Mouse (Mus musculus) hindbrain, embryonic 11.5 days (tissue): Measurements from ENCODE around the gene Trim50. TPM values are rescaled to one million over a fixed set of nuclear protein-coding genes. Genes with fewer than 3 reads are reported as not detected.
"Not testable (repeated sequence)": the region's sequence is repeated elsewhere in the genome, so short reads cannot be mapped to it uniquely, and the experiment has no call there.

Experiments
- ATAC-seq: fragments of 200-750 bp; cut with Nextera tagmentation; 2 replicates; pipeline ENCODE4 v1.8.0; 2017; ENCODE audit warnings: mild to moderate bottlenecking, moderate TSS enrichment, moderate library complexity; ENCODE audit not compliant: low FRiP score
- DNase-seq: peaks from one replicate; pipeline ENCODE4 v3.0.0-alpha.2; 2015; ENCODE audit warnings: low spot score
- H3K27ac ChIP-seq: fragments of 300-500 bp; sonication (generic); 2 replicates; pipeline ENCODE4 v1.5.1; 2014; ENCODE audit warnings: mild to moderate bottlenecking, low read depth, low read length
- H3K27me3 ChIP-seq: fragments of 300-500 bp; sonication (generic); 2 replicates; pipeline ENCODE4 v1.6.1; 2014; ENCODE audit warnings: mild to moderate bottlenecking, low read length, moderate library complexity, mixed read lengths; ENCODE audit not compliant: control insufficient read depth, insufficient read depth
- H3K36me3 ChIP-seq: fragments of 300-500 bp; sonication (generic); 2 replicates; pipeline ENCODE4 v1.6.1; 2014; ENCODE audit warnings: mild to moderate bottlenecking, low read length, moderate library complexity, mixed read lengths; ENCODE audit not compliant: control insufficient read depth, insufficient read depth
- H3K4me1 ChIP-seq: fragments of 300-500 bp; sonication (generic); replicated peaks from 2 replicates; pipeline ENCODE4 v1.6.1; 2014; ENCODE audit warnings: low read length, mixed read lengths; ENCODE audit not compliant: control insufficient read depth, insufficient read depth
- H3K4me2 ChIP-seq: fragments of 300-500 bp; sonication (generic); replicated peaks from 2 replicates; pipeline ENCODE4 v1.6.1; 2014; ENCODE audit warnings: mild to moderate bottlenecking, low read depth, low read length
- H3K4me3 ChIP-seq: fragments of 300-500 bp; sonication (generic); 2 replicates; pipeline ENCODE4 v1.5.1; 2014; ENCODE audit warnings: low read depth, low read length
- H3K9ac ChIP-seq: fragments of 300-500 bp; sonication (generic); 2 replicates; pipeline ENCODE4 v1.6.1; 2014; ENCODE audit warnings: low read depth, low read length
- H3K9me3 ChIP-seq: fragments of 300-500 bp; sonication (generic); 2 replicates; pipeline ENCODE4 v1.6.1; 2016; ENCODE audit warnings: low read length; ENCODE audit not compliant: control insufficient read depth
- WGBS: fragments of 180-500 bp; shearing (Covaris S2); extraction: QIAGEN DNeasy Blood & Tissue Kit; methylation state at CpG from one replicate; pipeline ENCODE4 v1.1.7; 2014; 5-methylcytosine and 5-hydroxymethylcytosine counted together
- polyA plus RNA-seq: library from polyadenylated mRNA; unstranded; fragments of >200 nt; fragmentation: Nextera tagmentation; extraction: Ambion mirVana; gene quantifications from 2 replicates; pipeline ENCODE4 v1.2.1, GENCODE M21; 2014

Trim50 gene
- polyA plus RNA-seq, 1 experiment from 2014 or later = not detected

DNA sequence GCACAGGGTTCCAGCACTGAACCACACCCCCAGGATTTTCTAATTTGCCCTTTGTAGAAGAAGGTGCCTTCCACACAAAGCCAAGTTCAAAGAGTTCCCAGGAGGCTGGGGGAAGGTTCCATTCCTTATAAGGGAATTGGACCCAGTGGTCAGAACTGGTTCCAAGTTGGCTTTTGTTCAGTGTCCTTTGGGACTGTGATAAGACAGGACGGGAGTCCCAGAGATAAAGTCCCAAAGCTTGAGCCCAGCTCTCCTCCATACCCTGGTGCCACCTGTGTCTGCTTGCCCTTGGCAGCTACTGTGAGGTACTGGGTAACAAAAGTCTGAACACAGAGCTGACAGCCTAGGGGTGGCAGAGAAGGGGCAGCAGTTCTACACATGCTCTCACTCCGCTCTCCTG lies 6.7 kb downstream of the Trim50 start:
- ATAC-seq = no peak
- H3K36me3 ChIP-seq = no peaks in the 10 kb centered on the region
- H3K4me1 ChIP-seq = no peaks in the 10 kb centered on the region
- 91% methylated on average over 2 of the region's 2 CpGs for WGBS
- H3K4me2 ChIP-seq = no peak overlapping the region
- H3K9ac ChIP-seq = no peak overlapping the region
- no peak overlapping the region for H3K4me3 ChIP-seq
- DNase-seq = no peak
- H3K27me3 ChIP-seq = no peaks in the 10 kb centered on the region
- peaks cover 3% of the 10 kb centered on the region; the same call in 1 of the 2 replicates for H3K9me3 ChIP-seq
- no peak overlapping the region for H3K27ac ChIP-seq

GRCm38 (mm10) chr5:135362572-135362971 lies 9.5 kb downstream of the Trim50 start:
- Histone ChIP-seq H3K4me1 (no peaks in the 10 kb centered on the region), H3K27me3 (no peaks in the 10 kb centered on the region), H3K9me3 (peaks cover 2% of the 10 kb centered on the region; the same call in 1 of the 2 replicates), H3K4me2 (no peak overlapping the region), H3K27ac (no peak overlapping the region), H3K4me3 (no peak overlapping the region), H3K36me3 (no peaks in the 10 kb centered on the region), H3K9ac (no peak overlapping the region)
- ATAC-seq (no peak), DNase-seq (no peak)
- 86% methylated on average over 3 of the region's 3 CpGs for WGBS

DNA sequence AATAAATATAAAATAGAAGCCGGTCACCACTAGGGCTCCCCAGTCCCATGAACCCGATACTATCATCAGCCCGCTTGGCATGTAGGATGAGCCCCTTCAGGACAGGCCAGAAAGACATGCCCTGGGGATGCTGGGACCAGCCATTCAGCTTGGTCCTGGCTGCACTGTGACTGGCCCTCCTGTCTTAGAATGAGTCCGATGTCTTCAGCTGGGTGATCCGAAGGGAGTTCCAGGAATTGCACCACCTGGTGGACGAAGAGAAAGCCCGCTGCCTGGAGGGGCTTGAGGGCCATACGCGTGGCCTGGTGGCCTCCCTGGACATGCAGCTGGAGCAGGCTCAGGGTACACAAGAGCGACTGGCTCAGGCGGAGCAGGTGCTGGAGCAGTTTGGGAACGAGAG lies 10.4 kb downstream of the Trim50 start:
- ATAC-seq (no peak), DNase-seq (peak; percentile 74)
- 35% methylated on average over 12 of the region's 12 CpGs for WGBS
- Histone ChIP-seq H3K4me2 (no peak overlapping the region), H3K9me3 (no peaks in the 10 kb centered on the region), H3K36me3 (no peaks in the 10 kb centered on the region), H3K27me3 (no peaks in the 10 kb centered on the region), H3K4me3 (no peak overlapping the region), H3K4me1 (no peaks in the 10 kb centered on the region), H3K9ac (no peak overlapping the region), H3K27ac (no peak overlapping the region)

GRCm38 (mm10) chr5:135367841-135368240 lies 14.7 kb downstream of the Trim50 start:
- Histone ChIP-seq H3K9ac (no peak overlapping the region), H3K27me3 (no peaks in the 10 kb centered on the region), H3K4me3 (no peak overlapping the region), H3K4me2 (no peak overlapping the region), H3K4me1 (peaks cover 5% of the 10 kb centered on the region; the same call in 1 of the 2 replicates), H3K27ac (no peak overlapping the region), H3K36me3 (no peaks in the 10 kb centered on the region), H3K9me3 (no peaks in the 10 kb centered on the region)
- 59% methylated on average over 6 of the region's 6 CpGs for WGBS
- ATAC-seq = no peak
- peak; percentile 31 for DNase-seq

DNA sequence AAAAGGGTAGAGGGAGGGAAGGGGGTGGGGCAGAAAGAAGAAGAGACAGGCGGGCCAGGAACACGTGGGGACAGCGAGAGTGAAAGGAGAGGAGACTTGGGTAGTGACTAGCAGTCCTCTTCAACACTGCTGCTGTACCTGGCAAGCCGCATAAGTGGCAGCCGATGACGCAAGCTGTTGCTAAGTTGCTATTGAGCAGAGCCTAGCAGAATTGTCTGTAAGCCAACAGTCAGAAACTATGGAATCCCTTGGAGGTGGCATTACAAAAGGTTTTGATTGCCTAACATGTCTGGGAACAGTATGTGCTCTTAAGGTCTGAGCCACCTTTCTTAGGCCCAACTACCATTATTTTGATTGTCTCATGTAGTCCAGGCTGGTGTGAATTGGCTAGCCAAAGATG lies 15.2 kb downstream of the Trim50 start:
- Histone ChIP-seq H3K4me1 (peaks cover 5% of the 10 kb centered on the region; the same call in 1 of the 2 replicates), H3K27me3 (no peaks in the 10 kb centered on the region), H3K36me3 (peaks cover under 1% of the 10 kb centered on the region; the same call in 1 of the 2 replicates), H3K4me3 (no peak overlapping the region), H3K9ac (no peak overlapping the region), H3K27ac (no peak overlapping the region), H3K9me3 (no peaks in the 10 kb centered on the region), H3K4me2 (no peak overlapping the region)
- DNase-seq = no peak
- WGBS = 79% methylated on average over 6 of the region's 6 CpGs
- ATAC-seq = no peak

- H3K27ac ChIP-seq, ATAC-seq, H3K36me3 ChIP-seq, H3K27me3 ChIP-seq, DNase-seq, H3K9me3 ChIP-seq, H3K4me1 ChIP-seq: not testable (repeated sequence)
- H3K9ac ChIP-seq = peak overlapping the region; percentile 83
- peak overlapping the region; percentile 91 for H3K4me3 ChIP-seq
- WGBS = 64% methylated on average over 9 of the region's 9 CpGs
- H3K4me2 ChIP-seq = peak overlapping the region; percentile 79
These were observed 16.1 kb downstream of the Trim50 start for GRCm38 (mm10) chr5:135369196-135369595.

- DNase-seq = peak; percentile 100
- WGBS = under 1% methylated on average over 58 of the region's 64 CpGs
- Histone ChIP-seq H3K4me1 (peaks cover 5% of the 10 kb centered on the region; the same call in 1 of the 2 replicates), H3K27me3 (no peaks in the 10 kb centered on the region), H3K4me2 (peak within 1 kb of the TSS; percentile 79), H3K9ac (peak within 1 kb of the TSS; percentile 83), H3K4me3 (peak within 1 kb of the TSS; percentile 91), H3K9me3 (no peaks in the 10 kb centered on the region), H3K36me3 (peaks cover 9% of the 10 kb centered on the region; the same call in 1 of the 2 replicates), H3K27ac (peak within 1 kb of the TSS; percentile 42; the same call in 1 of the 2 replicates)
- peak; percentile 84 for ATAC-seq
These were observed 16.9 kb downstream of the Trim50 start, which contains the start of gene Nsun5 for GRCm38 (mm10) chr5:135369787-135370654. TSS of gene Nsun5 (plus strand) at chr5:135369953.

DNA sequence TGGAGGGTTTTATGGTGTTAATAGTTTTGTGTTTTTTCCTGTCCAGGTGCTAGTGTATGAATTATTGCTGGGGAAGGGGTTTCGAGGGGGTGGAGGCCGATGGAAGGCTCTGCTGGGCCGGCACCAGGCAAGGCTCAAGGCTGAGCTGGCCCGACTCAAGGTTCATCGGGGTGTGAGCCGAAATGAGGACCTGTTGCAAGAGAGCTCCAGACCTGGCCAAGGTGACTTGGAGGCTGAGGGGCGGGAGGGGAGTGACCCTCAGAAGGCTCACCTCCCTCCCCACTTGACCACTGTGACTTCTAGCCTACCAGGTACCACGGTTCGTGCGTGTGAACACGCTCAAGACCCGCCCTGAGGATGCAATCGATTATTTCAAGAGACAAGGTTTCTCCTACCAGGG lies 18.1 kb downstream of the Trim50 start:
- peaks cover 9% of the 10 kb centered on the region; the same call in 1 of the 2 replicates for H3K36me3 ChIP-seq
- WGBS = 95% methylated on average over 13 of the region's 13 CpGs
- no peaks in the 10 kb centered on the region for H3K9me3 ChIP-seq
- DNase-seq (no peak), ATAC-seq (no peak)
- H3K4me1 ChIP-seq = peaks cover 5% of the 10 kb centered on the region; the same call in 1 of the 2 replicates
- H3K27me3 ChIP-seq = no peaks in the 10 kb centered on the region
- no peak overlapping the region for H3K4me3 ChIP-seq
- H3K4me2 ChIP-seq = no peak overlapping the region
- H3K9ac ChIP-seq = no peak overlapping the region
- H3K27ac ChIP-seq = no peak overlapping the region
